Mouse (Mus musculus): ENCODE results near the gene Pspn. TPM values are rescaled to one million over a fixed set of nuclear protein-coding genes. Genes with fewer than 3 reads are reported as not detected.

Pspn gene
- total and polyA plus RNA-seq, 2 experiments from 2014 or later, result 0.27 TPM; not detected in 1

DNA sequence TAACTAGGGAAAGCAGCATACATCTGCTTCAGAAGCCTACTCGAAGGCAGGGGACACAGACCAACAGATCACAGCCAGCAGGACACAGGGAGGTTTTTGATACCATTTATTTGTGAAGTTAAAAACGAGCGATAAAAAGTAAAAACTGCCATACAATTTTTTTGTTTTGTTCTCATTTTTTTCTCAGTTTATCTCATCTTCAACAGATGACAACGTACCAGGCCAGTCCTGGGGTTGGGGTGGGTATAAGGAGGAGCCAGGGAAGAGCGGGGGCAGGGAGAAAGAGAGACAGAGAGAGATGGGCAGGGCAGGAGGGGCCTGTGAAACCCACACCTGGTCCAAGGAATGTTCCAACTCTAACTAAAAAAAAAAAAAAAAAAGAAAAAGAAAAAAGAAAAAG is 21.1 kb upstream of the Pspn start:
- Histone ChIP-seq H3K36me3 (replicated peaks; ENCODE audit: control insufficient read depth, insufficient read depth, low read length) (peaks cover 48% of the 10 kb centered on the region), H3K27ac (ENCODE audit: low read depth) (no peak overlapping the region), H3K9ac (replicated peaks; ENCODE audit: low read depth, low read length) (no peak overlapping the region), H3K9me3 (replicated peaks; ENCODE audit: control insufficient read depth, low read length) (no peaks in the 10 kb centered on the region), H3K4me1 (ENCODE audit: control insufficient read depth, insufficient read depth) (no peaks in the 10 kb centered on the region), H3K4me2 (ENCODE audit: low read depth, low read length) (no peak overlapping the region), H3K27me3 (ENCODE audit: control insufficient read depth, insufficient read depth, low read length) (no peaks in the 10 kb centered on the region), H3K4me3 (ENCODE audit: low read depth, low read length) (no peak overlapping the region)
- ATAC-seq (ENCODE audit: insufficient read depth, low read depth), result no peak
- no peak for DNase-seq (ENCODE audit: low spot score)
- no peak for TF ChIP-seq CTCF (IDR thresholded peaks at IDR 0.05; ENCODE audit: low read depth)
- TF ChIP-seq EP300 (IDR thresholded peaks at IDR 0.05; ENCODE audit: low read depth), result no peak
- WGBS, result 83% methylated on average over 5 of the region's 5 CpGs

DNA sequence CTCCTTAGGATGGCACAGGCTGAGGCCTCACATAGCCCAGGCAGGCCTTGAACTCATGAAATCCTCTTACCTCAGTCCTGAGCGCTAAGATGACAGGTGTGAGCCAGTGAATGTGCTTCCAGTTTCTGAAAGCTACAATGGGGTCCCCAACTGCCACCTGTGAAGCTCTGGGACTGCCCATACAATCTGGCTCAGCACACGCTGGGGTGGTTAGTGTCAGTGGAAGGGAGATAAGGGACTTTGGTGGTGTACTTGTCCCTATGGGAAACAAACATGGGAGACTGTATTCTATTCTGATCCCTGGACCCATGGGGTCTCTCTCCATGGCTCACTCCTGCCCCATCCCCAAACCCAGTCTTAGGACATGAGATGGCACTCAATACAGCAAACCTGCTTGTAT is 19.9 kb upstream of the Pspn start:
- H3K4me2 ChIP-seq (ENCODE audit: low read depth, low read length), result no peak overlapping the region
- TF ChIP-seq CTCF (IDR thresholded peaks at IDR 0.05; ENCODE audit: low read depth) (no peak), EP300 (IDR thresholded peaks at IDR 0.05; ENCODE audit: low read depth) (no peak)
- H3K4me3 ChIP-seq (ENCODE audit: low read depth, low read length), result no peak overlapping the region
- no peaks in the 10 kb centered on the region for H3K4me1 ChIP-seq (ENCODE audit: control insufficient read depth, insufficient read depth)
- H3K9ac ChIP-seq (replicated peaks; ENCODE audit: low read depth, low read length), result no peak overlapping the region
- WGBS, result 75% methylated on average over 2 of the region's 2 CpGs
- no peak overlapping the region for H3K27ac ChIP-seq (ENCODE audit: low read depth)
- H3K9me3 ChIP-seq (replicated peaks; ENCODE audit: control insufficient read depth, low read length), result no peaks in the 10 kb centered on the region
- no peaks in the 10 kb centered on the region for H3K27me3 ChIP-seq (ENCODE audit: control insufficient read depth, insufficient read depth, low read length)
- ATAC-seq (ENCODE audit: insufficient read depth, low read depth) (no peak), DNase-seq (ENCODE audit: low spot score) (no peak)
- H3K36me3 ChIP-seq (replicated peaks; ENCODE audit: control insufficient read depth, insufficient read depth, low read length), result peaks cover 36% of the 10 kb centered on the region

DNA sequence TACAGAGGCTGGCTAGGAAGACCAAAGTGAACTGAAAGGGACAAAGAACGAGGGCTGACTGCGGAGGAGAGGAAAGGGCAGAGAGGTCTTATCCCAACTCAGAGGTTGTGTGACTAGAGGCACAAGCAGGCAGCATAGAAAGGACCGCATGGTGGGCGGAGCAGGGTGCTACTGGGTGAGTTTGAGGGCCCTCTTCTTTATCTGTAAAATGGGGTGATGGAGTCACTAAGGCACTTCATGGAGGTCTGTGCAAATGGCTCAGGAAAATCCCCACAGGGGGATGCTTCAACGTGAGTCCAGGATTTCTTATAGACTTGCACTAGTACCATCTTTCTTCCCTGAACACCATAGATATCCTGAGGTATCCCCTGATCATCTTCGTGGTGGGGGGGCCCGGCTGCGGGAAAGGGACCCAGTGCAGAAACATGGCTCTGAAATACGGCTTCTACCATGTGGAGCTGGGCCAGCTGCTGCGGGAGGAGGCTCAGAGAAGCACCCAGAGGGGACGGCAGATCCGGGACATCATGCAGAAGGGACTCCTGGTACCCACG is 12.5 kb upstream of the Pspn start:
- TF ChIP-seq CTCF (IDR thresholded peaks at IDR 0.05; ENCODE audit: low read depth) (no peak), EP300 (IDR thresholded peaks at IDR 0.05; ENCODE audit: low read depth) (no peak)
- no peaks in the 10 kb centered on the region for H3K27me3 ChIP-seq (ENCODE audit: control insufficient read depth, insufficient read depth, low read length)
- DNase-seq (ENCODE audit: low spot score) (no peak), ATAC-seq (ENCODE audit: insufficient read depth, low read depth) (no peak)
- no peak overlapping the region for H3K9ac ChIP-seq (replicated peaks; ENCODE audit: low read depth, low read length)
- 73% methylated on average over 13 of the region's 13 CpGs for WGBS
- peaks cover 12% of the 10 kb centered on the region for H3K36me3 ChIP-seq (replicated peaks; ENCODE audit: control insufficient read depth, insufficient read depth, low read length)
- peaks cover 19% of the 10 kb centered on the region for H3K4me1 ChIP-seq (ENCODE audit: control insufficient read depth, insufficient read depth)
- no peaks in the 10 kb centered on the region for H3K9me3 ChIP-seq (replicated peaks; ENCODE audit: control insufficient read depth, low read length)
- peak overlapping the region; percentile 84; the same call in 1 of the 2 replicates for H3K4me3 ChIP-seq (ENCODE audit: low read depth, low read length)
- peak overlapping the region; percentile 99 for H3K4me2 ChIP-seq (ENCODE audit: low read depth, low read length)
- H3K27ac ChIP-seq (ENCODE audit: low read depth), result peak overlapping the region; percentile 85; the same call in 1 of the 2 replicates

- H3K36me3 ChIP-seq (replicated peaks; ENCODE audit: control insufficient read depth, insufficient read depth, low read length), result peaks cover 20% of the 10 kb centered on the region
- under 1% methylated on average over 51 of the region's 51 CpGs for WGBS
- ATAC-seq (ENCODE audit: insufficient read depth, low read depth) (peak; percentile 94), DNase-seq (ENCODE audit: low spot score) (peak; percentile 97)
- H3K27ac ChIP-seq (ENCODE audit: low read depth), result peak within 1 kb of the TSS; percentile 85
- H3K9me3 ChIP-seq (replicated peaks; ENCODE audit: control insufficient read depth, low read length), result no peaks in the 10 kb centered on the region
- no peaks in the 10 kb centered on the region for H3K27me3 ChIP-seq (ENCODE audit: control insufficient read depth, insufficient read depth, low read length)
- TF ChIP-seq CTCF (IDR thresholded peaks at IDR 0.05; ENCODE audit: low read depth) (peak; percentile 7; the same call in 1 of the 2 replicates), EP300 (IDR thresholded peaks at IDR 0.05; ENCODE audit: low read depth) (no peak)
- peak within 1 kb of the TSS; percentile 99 for H3K4me2 ChIP-seq (ENCODE audit: low read depth, low read length)
- peak within 1 kb of the TSS; percentile 78 for H3K9ac ChIP-seq (replicated peaks; ENCODE audit: low read depth, low read length)
- peak within 1 kb of the TSS; percentile 84 for H3K4me3 ChIP-seq (ENCODE audit: low read depth, low read length)
- H3K4me1 ChIP-seq (ENCODE audit: control insufficient read depth, insufficient read depth), result peaks cover 19% of the 10 kb centered on the region
These were observed 11.7 kb upstream of the Pspn start, which contains the start of the genes Gtf2f1 and Gm17949 for GRCm38 (mm10) chr17:57011236-57012141. TSS of gene Gtf2f1 (minus strand) at chr17:57011288. TSS of gene Gm17949 (plus strand) at chr17:57011469.

DNA sequence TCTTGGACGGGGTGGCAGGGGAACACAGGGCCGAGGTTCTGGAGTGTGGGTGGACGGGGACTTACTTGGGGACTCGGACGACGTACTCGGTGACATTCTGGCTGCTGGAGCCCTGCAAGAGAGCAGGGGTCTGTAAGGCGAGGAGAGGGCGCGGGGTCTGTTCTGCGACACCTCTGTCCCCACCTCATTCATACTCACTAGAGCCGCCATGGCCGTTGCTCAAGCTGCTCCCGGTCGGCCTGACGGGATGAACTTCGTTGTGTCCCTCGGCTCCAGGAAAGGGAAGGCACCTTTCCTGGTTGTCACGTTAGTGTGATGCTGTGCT is 11.1 kb upstream of the Pspn start:
- ATAC-seq (ENCODE audit: insufficient read depth, low read depth), result peak; percentile 28
- Histone ChIP-seq H3K4me3 (ENCODE audit: low read depth, low read length) (peak overlapping the region; percentile 84), H3K4me2 (ENCODE audit: low read depth, low read length) (peak overlapping the region; percentile 94), H3K4me1 (ENCODE audit: control insufficient read depth, insufficient read depth) (peaks cover 19% of the 10 kb centered on the region), H3K9ac (replicated peaks; ENCODE audit: low read depth, low read length) (peak overlapping the region; percentile 72), H3K27ac (ENCODE audit: low read depth) (peak overlapping the region; percentile 72), H3K36me3 (replicated peaks; ENCODE audit: control insufficient read depth, insufficient read depth, low read length) (peaks cover 26% of the 10 kb centered on the region), H3K27me3 (ENCODE audit: control insufficient read depth, insufficient read depth, low read length) (no peaks in the 10 kb centered on the region), H3K9me3 (replicated peaks; ENCODE audit: control insufficient read depth, low read length) (no peaks in the 10 kb centered on the region)
- WGBS, result under 1% methylated on average over 19 of the region's 19 CpGs
- no peak for DNase-seq (ENCODE audit: low spot score)
- no peak for TF ChIP-seq EP300 (IDR thresholded peaks at IDR 0.05; ENCODE audit: low read depth)
- no peak for TF ChIP-seq CTCF (IDR thresholded peaks at IDR 0.05; ENCODE audit: low read depth)

Data from heart, postnatal 0 days (tissue).